Mouse (Mus musculus) lung, embryonic 14.5 days (tissue): ENCODE data around the gene Lcn6. TPM values are rescaled to one million over a fixed set of nuclear protein-coding genes. Genes with fewer than 3 reads are reported as not detected.

Experiments
- ATAC-seq: fragments of 200-750 bp; cut with Nextera tagmentation; 2 replicates; pipeline ENCODE4 v1.8.0; 2017; ENCODE audit warnings: mild to moderate bottlenecking, moderate TSS enrichment, moderate library complexity; ENCODE audit not compliant: insufficient read depth
- DNase-seq: peaks from one replicate; pipeline ENCODE4 v3.0.0-alpha.2; 2015
- H3K27ac ChIP-seq: fragments of 300-500 bp; sonication (generic); 2 replicates; pipeline ENCODE4 v1.5.1; 2014; ENCODE audit warnings: low read depth, mild to moderate bottlenecking, moderate library complexity
- H3K27me3 ChIP-seq: fragments of 300-500 bp; sonication (generic); 2 replicates; pipeline ENCODE4 v1.6.1; 2014; ENCODE audit warnings: low read length, control low read depth; ENCODE audit not compliant: insufficient read depth
- H3K36me3 ChIP-seq: fragments of 300-500 bp; sonication (generic); 2 replicates; pipeline ENCODE4 v1.6.1; 2014; ENCODE audit warnings: control low read depth; ENCODE audit not compliant: insufficient read depth
- H3K4me1 ChIP-seq: fragments of 300-500 bp; sonication (generic); 2 replicates; pipeline ENCODE4 v1.6.1; 2014; ENCODE audit warnings: antibody characterized with exemption, control low read depth; ENCODE audit not compliant: insufficient read depth
- H3K4me2 ChIP-seq: fragments of 300-500 bp; sonication (generic); 2 replicates; pipeline ENCODE4 v1.6.1; 2014; ENCODE audit warnings: mild to moderate bottlenecking
- H3K4me3 ChIP-seq: fragments of 300-500 bp; sonication (generic); 2 replicates; pipeline ENCODE4 v1.5.1; 2014; ENCODE audit warnings: low read depth, low read length
- H3K9ac ChIP-seq: fragments of 300-500 bp; sonication (generic); 2 replicates; pipeline ENCODE4 v1.6.1; 2014
- H3K9me3 ChIP-seq: fragments of 300-500 bp; sonication (generic); 2 replicates; pipeline ENCODE4 v1.6.1; 2016; ENCODE audit warnings: low read depth, low read length, control low read depth
- CTCF ChIP-seq: IDR thresholded peaks from 2 replicates; pipeline ENCODE4 v1.5.1; 2016; ENCODE audit warnings: antibody characterized with exemption, low read depth
- polyA plus RNA-seq: library from polyadenylated mRNA; unstranded; fragments of >200 nt; fragmentation: Nextera tagmentation; extraction: Ambion mirVana; gene quantifications from 2 replicates; pipeline ENCODE4 v1.2.1, GENCODE M21; 2014

Lcn6 gene
- polyA plus RNA-seq, 1 experiment from 2014 or later: not detected

- ATAC-seq (no peak), DNase-seq (no peak)
- H3K4me1 ChIP-seq: no peaks in the 10 kb centered on the region
- H3K36me3 ChIP-seq: no peaks in the 10 kb centered on the region
- no peak overlapping the region for H3K4me3 ChIP-seq
- H3K9ac ChIP-seq: no peak overlapping the region
- H3K27me3 ChIP-seq: no peaks in the 10 kb centered on the region
- H3K9me3 ChIP-seq: no peaks in the 10 kb centered on the region
- H3K27ac ChIP-seq: no peak overlapping the region
- no peak for TF ChIP-seq CTCF
- H3K4me2 ChIP-seq: no peak overlapping the region
These were observed 40.6 kb downstream of the Lcn6 start for GRCm38 (mm10) chr2:25717222-25717621.

Other genes starting within 250 kb of the Lcn6 start
- gene Abca2, start 248.1 kb upstream of the Lcn6 start, polyA plus RNA-seq: 3.9 and 4.6 TPM in 2 replicates
- 20.0 and 30.2 TPM in 2 replicates for gene Clic3, start 219.9 kb upstream of the Lcn6 start, polyA plus RNA-seq
- 15.8 and 23.5 TPM in 2 replicates for gene Paxx, start 215.7 kb upstream of the Lcn6 start, polyA plus RNA-seq
- 3.3 and 3.4 TPM in 2 replicates for gene Ptgds, start 206.7 kb upstream of the Lcn6 start, polyA plus RNA-seq
- not detected in 2 replicates for gene Lcn12, start 182.9 kb upstream of the Lcn6 start, polyA plus RNA-seq
- 75.8 and 77.7 TPM in 2 replicates for gene Fbxw5, start 176.0 kb upstream of the Lcn6 start, polyA plus RNA-seq
- gene C8g, start 175.1 kb upstream of the Lcn6 start, polyA plus RNA-seq: 3.9 and 5.5 TPM in 2 replicates
- 34.8 and 35.3 TPM in 2 replicates for gene Traf2, start 129.8 kb upstream of the Lcn6 start, polyA plus RNA-seq
- 282 and 295 TPM in 2 replicates for gene Edf1, start 118.9 kb upstream of the Lcn6 start, polyA plus RNA-seq
- gene Mamdc4, start 101.9 kb upstream of the Lcn6 start, polyA plus RNA-seq: 2.2 and 4.1 TPM in 2 replicates
- 183 and 197 TPM in 2 replicates for gene Phpt1, start 101.6 kb upstream of the Lcn6 start, polyA plus RNA-seq
- gene Ajm1, start 95.0 kb upstream of the Lcn6 start, polyA plus RNA-seq: 0.37 TPM in 1 of 2 replicates, not detected in the other
- gene Rabl6, start 68.3 kb upstream of the Lcn6 start, polyA plus RNA-seq: 75.5 and 85.7 TPM in 2 replicates
- gene Ccdc183, start 59.1 kb upstream of the Lcn6 start, polyA plus RNA-seq: 0.24 and 0.28 TPM in 2 replicates
- gene Tmem141, start 54.8 kb upstream of the Lcn6 start, polyA plus RNA-seq: 21.9 and 26.0 TPM in 2 replicates
- 1.8 and 2.9 TPM in 2 replicates for gene Fcna, start 48.8 kb upstream of the Lcn6 start, polyA plus RNA-seq
- gene Lcn8, start 23.7 kb upstream of the Lcn6 start, polyA plus RNA-seq: 0.51 and 0.61 TPM in 2 replicates
- gene Lcn5, start 18.8 kb upstream of the Lcn6 start, polyA plus RNA-seq: not detected in 2 replicates
- gene Lcn10, start 5.9 kb downstream of the Lcn6 start, polyA plus RNA-seq: not detected in 2 replicates
- gene Obp2a, start 23.3 kb downstream of the Lcn6 start, polyA plus RNA-seq: not detected in 2 replicates
- gene Bmyc, start 30.0 kb downstream of the Lcn6 start, polyA plus RNA-seq: 65.3 and 71.9 TPM in 2 replicates
- gene Obp2b, start 60.2 kb downstream of the Lcn6 start, polyA plus RNA-seq: not detected in 2 replicates
- gene Lcn3, start 88.8 kb downstream of the Lcn6 start, polyA plus RNA-seq: not detected in 2 replicates
- gene Lcn11, start 100.2 kb downstream of the Lcn6 start, polyA plus RNA-seq: not detected in 2 replicates
- not detected in 2 replicates for gene Gm13539, start 105.5 kb downstream of the Lcn6 start, polyA plus RNA-seq
- not detected in 2 replicates for gene Glt6d1, start 139.1 kb downstream of the Lcn6 start, polyA plus RNA-seq
- gene Lcn9, start 146.4 kb downstream of the Lcn6 start, polyA plus RNA-seq: not detected in 2 replicates
- not detected in 2 replicates for gene Sohlh1, start 170.5 kb downstream of the Lcn6 start, polyA plus RNA-seq
- 0.14 and 0.22 TPM in 2 replicates for gene Kcnt1, start 186.9 kb downstream of the Lcn6 start, polyA plus RNA-seq